Mouse (Mus musculus) testis, postnatal 14 days (tissue): ENCODE results near the gene Lenep.

ENCODE experiments used
- DNase-seq: peaks from one replicate; pipeline ENCODE4 v3.0.0; 2021; ENCODE audit warnings: low spot score

Gene Lenep

DNA sequence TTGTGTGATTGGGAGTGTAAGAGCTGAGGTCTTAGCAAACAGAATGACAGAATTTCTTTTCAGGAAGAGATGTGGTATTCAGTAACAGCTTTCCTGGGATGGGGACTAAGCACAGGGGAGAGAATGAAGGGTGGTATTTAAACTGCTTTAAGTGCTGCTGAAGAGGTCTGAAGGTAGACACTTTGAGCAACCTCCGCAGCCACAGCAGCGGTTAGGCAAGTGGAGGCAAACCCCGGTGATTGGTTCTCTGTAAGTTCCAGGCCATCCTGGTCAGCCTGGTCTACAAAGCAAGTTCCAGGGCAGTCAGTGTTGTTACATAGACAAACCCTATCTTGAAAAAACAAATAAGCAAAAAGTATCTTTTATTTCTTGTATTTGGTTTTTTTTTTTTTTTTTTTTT, 17.4 kb upstream of the Lenep start:
- DNase-seq: no peak

DNA sequence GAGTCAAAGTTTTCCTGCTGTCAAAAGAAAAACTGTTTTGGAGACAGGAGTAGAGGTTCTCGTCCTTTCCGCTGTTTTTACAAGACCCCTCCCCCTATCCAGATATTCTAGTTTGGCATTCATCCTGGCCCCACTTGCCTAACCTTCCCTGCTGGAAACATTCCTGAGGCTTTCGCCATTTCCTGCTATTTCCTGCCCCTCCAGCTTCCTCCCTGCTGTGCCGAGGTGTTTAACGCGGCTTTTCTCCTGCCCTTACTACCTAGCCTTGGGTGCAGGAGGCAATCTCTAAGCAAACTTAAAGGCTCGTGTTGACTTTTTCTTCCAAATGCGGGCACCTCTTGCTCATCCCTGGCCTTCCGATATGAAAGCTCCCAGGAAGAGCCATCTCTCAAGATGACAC, 17.0 kb upstream of the Lenep start:
- no peak for DNase-seq

DNA sequence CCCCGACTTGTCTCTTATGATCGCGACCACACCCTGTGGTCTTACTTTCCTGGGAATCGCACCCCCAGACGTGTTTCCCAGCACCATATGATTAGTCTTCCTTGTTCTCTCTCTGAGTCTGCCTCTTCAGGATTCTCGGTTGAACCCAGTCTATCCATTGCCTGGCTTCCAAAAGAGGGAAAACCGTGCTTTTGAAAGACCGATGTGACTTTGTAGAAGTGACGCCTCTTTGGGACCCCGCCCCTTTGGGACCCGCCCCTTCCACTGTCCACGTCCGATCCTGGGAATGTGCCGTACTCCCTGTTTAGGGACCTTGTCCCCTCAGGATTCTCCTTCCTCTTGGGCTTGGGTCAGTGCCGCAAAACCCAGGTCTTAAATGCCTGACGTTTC, 16.3 kb upstream of the Lenep start:
- DNase-seq: peak; percentile 78

DNA sequence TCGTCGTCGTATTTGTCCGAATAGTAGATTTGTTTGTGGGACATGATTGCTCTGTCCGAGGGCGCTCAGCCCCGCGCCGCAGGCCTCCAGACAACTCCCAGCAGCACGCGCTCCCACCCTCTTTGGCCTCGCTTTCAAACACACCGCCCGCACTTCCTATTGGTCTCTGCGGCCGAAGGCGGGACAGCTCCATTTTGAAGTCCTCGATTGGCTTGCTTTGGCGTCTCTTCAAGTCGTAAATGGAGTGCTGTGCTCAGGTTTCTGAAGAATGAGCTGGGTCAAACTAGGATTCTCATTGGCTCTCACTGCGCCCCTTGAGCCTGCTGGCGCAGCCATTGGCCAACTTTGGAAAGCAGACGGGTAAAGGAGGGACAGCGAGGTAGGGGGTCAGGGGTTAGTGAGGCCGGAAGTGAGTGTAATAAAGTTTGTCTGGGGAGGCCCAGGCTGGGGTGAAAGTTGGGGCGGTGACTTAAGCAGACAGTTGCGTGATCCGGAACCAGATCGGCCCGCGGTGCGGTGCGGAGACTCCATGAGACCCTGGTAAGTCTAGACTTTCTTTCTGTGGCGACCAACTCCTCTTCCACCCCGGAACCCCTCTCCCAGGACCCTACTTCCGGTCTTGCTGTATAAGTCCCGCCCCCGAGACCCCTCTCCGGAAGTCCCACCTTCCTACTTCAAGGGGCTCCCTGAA, 15.7 kb upstream of the Lenep start, which contains the start of the genes Cks1b and Shc1:
TSS of gene Cks1b (minus strand) at position 214 of the 691 bp plus-strand sequence.
TSS of gene Shc1 (plus strand) at position 274 of the 691 bp plus-strand sequence.
- DNase-seq: peak; percentile 96

DNA sequence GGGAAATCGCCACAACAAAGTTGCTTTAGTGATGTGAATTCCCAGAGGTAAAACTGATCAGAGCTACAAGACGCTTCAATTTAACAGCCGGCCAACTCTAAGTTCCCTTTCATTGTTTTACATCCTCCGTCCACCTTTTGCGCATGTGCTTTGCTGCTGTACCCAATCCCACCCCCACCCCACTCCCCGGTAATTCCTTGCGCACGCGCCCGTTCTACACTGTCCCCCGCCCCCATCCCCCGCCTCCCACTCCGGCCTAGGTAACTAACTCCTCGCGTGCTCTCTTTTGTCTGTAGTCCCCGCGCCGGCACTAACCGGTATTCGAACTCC, 15.2 kb upstream of the Lenep start:
- no peak for DNase-seq

DNA sequence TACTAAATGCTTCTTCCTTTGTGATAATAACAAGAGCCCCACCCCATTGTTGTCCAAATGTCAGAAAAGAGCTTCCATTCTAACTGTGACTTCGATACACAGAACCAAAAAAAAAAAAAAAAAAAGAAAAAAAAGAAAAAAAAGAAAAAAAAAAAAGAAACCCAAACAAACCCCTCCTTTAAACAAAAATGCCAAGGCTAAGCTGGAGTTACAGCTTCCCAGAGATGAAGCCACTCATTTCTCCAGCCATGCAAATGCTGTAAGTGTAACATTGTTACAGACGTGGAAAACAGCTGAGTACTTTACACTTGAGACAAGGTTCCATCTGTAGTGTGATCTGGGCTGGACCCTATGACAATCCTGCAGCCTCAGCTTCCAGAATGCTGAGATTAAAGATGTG, 14.5 kb upstream of the Lenep start:
- no peak for DNase-seq

DNA sequence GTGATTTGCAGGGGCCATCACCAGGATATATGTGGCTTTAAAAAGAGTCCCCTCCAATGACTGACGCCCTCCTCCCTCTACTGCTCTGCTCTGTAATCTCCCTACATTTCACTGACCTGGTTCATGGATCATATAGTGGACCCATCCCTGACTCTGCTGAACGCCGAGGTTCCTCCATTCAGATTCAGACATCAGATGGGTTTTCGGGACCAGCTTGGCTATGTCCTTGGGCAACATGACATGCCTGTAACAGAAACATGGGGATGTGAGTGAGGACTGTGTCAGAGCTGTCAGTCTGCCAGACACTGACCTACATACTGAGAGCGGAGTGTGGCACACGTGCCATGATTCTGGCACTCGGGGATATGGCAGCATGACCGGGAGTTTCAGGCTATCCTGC, 13.6 kb upstream of the Lenep start:
- DNase-seq: no peak

DNA sequence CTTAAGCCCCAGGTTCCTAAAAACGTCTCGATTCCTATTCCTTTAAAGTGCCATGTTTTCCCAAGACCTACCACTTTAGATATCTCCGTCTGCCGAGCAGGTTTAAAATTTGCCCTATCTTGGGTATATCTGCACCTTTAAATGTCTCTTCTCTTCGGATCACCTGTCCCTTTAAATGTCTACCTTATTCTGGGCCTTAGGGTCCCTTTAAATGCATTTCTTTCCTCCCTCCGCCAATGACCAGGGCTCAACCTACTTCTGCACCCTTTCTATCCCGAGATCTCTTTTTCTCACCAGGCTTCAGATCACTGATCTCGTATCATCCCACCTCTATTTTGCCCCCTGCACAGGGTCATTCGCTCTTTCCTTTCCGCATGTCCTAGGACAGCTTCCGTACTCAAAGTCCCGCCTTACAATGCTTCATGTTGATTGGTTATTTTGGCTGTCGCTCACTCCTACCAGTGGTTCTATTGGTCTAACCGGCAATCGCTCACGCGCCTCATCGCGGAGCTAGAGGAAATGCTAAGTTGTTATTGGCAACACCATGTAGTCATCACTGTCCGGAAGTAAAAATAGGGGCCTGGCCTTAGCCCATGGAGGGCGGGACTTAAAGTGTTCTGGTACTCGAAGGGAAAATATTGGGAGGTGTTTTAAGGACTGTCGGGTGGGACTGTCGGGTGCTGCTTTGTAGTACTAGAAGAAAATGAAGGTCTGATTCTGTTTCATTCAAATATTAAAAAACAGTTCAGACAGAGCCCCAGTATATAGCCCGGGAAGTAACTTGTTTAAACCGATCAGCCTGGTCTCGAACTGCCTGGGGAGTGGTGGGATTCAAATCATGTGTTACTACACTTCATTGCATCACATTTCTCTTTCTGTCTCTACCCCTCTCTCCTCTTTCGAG, 9.1 kb upstream of the Lenep start, which contains the start of gene Flad1:
TSS of gene Flad1 (minus strand) at position 381 of the 904 bp plus-strand sequence.
- peak; percentile 98 for DNase-seq

DNA sequence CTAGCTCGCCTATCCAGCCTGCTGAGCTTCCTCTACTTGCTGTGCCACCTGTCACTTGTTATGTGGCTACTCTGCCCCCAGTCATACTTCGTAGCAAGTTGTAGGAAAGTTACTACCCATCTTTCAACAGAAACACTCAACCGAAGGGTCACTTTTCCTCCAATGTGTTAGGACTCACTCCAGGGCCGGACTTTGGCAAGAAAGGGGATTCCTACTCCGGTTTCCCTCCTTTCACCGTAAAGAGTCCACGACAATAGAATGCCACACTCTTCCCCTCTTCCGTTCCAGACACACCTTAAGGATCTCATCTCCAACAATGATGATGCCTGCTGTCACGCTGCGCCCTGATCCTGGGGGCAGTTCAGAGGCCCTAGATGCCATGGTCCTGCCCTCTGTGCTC, 8.3 kb upstream of the Lenep start:
- no peak for DNase-seq

DNA sequence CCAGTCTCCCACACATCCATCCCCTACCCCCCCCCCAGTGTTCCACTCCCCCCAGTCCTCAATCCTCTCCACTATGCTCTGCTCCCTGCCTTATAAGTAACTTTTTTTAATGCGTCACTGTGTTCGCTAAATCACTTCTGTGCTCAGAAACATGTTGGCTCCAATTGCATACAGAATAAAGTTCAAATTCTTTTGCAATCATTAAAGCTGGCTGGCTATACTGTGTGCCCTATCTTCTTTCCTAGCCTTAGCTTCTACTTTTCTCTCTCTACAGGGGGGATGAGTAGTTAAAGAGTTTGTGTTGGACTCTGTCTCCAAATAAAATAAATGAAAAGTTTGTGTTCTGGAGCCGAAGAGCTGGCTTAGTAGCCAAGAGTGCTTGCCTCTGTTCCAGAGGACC, 7.1 kb upstream of the Lenep start:
- no peak for DNase-seq

DNA sequence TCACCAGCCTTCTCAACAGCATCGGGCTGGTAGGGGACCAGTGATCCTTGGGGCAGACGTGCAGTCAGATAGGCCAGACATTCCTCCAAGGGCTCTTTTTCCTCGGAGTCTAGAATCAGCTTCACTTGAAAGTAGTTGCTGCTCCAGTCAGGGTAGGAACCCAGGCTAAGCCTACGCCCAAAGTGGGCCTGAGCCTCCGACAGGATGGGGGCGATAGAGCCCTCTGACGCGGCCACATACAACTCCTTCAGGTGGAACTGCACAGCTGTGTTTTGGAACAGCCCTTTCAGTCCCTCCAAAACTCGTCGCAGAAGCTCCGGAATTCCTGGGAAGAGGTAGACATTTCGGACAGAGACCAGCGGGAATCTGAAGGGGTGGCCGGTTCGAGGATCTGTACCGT, 5.9 kb upstream of the Lenep start:
- no peak for DNase-seq

DNA sequence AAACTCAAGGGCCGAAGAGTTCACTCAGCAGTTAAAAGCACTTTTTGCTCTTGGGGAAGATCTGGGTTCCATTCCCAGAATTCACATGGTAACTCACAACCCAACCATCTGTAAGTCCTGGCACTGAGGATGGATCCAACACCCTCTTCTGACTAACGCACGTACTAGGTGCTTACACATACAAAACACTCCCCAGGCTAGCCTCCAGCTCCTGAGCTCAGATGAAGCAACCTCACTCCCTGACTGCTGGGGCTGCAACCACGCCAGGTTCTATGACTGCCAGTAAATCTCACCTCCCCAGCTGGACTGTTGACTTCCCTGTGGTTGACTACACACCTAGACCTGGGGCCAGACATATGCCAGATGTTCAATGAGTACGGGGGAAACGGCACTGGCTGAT, 4.3 kb upstream of the Lenep start:
- DNase-seq: no peak

DNA sequence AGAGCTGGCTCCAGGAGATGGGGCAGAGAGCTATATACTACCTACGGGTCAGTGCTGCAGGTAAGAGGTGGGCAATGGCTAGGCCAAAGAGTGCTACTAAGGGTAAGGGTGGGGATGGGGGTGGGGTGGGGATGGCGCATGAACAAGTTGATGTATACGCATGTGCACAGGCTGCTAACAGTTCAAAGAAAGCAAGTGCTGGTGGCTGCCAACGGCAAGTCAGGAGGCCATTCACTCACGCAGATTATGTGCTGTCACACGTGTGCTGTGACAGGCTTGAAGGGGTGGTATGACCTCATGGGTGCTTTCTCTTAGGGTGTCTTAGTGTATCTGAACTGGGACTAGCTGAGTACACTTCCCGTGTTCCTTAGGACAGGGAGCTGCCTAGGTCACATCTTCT, 1.3 kb downstream of the Lenep start:
- DNase-seq: no peak

DNA sequence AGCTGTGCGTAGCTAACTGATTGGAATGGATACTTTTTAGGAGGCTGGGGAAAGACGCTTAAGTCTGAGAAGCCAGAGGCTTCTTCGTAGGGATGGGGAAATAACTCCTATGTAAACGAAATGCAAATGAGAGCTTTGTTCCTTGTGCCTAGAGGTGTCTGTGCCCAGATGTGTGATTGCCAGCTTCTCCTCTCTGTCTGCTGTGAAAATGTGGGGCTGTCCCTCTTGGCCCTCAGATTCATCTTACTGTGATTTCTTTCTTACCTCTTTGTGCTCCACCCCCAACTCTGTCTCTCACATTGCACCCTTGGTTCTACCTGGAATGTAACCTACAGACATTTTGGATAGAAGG, 6.0 kb downstream of the Lenep start:
- DNase-seq: no peak

DNA sequence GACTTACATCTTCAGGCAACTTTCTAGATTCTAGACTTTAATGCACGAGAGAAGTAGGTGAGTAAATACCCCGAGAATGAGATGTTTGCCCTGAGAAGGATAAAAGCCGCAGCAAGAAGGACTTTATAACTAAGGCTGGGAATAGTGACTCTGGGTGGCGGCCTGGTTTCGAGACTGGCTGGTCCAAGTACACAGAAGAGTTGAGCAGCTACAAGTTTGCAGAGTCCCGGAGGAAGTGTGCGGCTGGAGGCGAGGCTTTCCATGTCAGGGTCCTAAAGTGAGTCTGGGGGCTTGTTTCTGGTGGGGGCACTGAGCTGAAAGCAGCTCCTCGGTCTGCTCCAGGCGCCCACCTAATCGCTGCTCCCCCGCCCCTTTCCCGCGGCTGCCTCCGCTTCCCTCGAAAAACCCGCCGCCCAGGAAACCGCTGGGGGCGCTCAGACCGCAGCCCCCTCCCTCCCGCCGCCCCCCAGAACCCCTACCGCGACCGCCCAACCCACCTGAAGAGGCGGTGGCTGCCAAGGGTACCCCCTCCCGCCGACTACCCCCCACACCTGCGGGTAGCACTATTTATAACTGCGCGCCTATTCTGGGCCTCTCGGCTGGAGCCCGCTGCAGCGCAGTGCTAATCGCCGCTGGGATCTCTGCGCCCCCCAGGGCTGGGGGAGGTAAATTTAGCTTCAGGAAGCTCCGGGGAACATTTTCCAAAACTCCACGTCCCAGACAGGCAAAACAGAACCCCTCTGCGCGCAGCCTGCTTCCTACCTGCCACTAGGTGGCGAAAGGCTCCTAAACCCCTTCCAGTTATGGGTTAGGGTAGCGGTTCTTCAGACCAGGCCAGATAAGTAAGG, 6.6 kb downstream of the Lenep start:
- peak; percentile 78 for DNase-seq

DNA sequence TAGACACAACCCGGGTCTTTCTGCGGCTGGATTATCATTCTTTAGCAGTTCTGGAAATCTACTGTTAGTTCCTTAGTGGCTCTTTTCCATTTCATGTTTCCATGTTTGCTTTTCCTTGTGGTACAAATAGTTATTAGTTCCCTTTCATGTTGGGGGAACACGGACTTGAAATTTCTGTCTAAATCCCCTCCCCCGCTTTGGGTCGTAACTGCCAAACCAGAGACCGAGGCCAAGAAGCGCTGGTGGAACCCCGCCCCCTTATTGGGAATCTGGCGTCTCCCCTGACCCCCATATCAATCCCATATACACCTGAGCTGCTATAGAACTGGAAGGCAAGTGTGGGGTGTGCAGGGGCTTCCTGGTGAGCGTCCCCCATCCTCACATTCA, 7.2 kb downstream of the Lenep start:
- no peak for DNase-seq

DNA sequence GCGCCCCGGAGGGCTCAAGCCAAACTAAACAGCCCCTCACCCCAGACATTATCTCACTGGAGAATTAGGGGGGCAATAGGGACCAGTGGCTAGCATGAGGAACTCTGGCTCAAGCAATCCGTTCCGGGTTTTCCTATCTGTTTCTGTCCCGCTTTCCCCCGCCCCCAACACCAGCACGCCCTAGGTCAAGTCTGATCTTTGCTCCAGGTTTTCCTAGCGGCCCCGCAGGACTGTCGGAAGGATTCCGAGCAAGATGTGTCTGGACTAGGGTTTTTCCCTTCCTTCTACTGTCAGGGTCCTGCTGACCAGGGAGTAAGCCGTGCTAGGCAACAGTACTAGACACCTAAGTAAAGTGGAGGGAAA, 7.7 kb downstream of the Lenep start:
- DNase-seq: peak; percentile 87

DNA sequence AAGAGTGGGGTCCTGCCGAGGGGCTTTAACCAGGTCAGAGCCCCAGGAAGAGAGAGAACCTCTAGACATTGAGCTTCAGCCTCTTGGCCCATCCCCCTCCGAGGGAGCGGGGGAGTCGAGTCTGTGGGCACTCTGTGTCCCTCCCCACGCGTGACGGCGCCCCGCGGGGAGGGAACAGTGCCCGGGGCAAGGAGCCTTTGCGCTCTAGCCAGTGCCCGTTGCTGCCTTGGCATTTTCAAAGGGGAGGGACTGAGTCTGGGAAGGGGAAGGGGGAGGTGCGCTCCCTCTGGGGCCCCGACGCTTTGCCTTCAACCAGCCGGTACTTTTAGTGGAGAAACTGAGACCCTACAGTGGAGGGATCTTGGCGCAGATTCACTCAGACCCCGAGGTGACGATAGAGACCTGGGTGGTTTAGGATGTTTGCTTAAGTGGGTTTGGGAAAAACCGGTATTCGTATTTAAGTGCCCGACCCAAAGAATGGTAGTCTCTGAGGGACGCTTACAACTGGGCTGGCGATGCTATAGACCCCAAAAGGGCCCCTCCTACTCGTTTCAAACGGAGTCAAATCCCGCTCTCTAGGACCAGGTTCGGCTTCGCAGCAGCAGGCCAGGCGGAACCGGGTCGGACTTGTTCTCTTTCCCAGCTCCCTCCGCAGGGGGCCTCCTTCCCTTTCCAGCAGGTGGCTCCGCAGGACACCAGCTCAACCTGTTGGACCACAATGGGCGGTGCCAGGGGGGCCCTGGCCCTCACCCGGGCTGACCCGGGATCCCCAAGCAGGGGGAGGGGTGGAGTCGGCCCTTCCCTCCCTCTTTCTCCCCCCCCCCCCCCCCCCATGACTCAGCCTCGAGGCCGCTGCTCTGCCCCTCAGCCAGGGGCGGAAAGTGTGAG, 8.3 kb downstream of the Lenep start, which contains the start of gene Zbtb7b:
TSS of gene Zbtb7b (minus strand) at position 771 of the 888 bp plus-strand sequence.
- peak; percentile 86 for DNase-seq

DNA sequence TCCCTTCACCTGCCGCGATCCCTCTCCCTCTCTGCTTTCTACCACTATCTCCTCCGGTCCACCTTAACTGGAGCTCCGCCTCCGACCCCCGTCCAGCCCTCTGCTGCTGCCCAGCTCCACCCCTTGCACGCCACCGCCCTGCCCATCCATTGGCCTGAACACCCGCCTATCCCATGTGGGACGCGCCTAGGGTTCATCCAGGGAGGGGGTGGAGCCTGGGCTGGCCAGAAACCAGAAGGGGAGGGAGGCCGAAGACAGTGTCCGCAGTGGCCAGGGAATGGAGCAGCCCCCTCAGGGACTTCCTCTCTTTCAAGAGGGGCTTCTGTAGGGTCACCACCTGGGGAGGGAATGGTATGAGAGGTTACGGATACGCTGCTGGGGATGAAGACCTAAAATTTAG, 9.0 kb downstream of the Lenep start:
- DNase-seq: peak; percentile 98

DNA sequence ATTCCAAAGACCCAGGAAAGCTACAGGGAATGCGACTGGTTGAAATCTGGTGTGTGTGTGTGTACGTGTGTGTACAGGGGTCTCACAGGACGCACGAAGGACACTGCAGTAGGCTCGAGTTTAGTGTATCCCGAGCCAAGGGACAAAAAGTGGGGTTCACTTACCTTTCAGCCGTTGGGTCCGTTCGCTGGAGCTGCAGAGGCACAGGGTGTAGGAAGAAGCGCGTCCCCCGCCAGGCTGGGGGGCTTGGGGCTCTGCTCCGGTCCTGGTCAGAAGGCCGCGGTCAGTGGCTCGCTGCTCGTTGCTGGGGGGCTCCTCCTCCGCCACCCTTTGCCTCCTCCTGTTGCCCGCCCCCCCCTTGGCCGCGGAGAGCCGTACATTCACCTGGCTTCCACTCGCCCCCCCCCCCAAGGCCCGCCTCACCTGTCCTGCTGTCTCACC, 9.7 kb downstream of the Lenep start:
- no peak for DNase-seq
